Mouse (Mus musculus): Measurements from ENCODE around the gene Thsd7b. TPM values are rescaled to one million over a fixed set of nuclear protein-coding genes. Genes with fewer than 3 reads are reported as not detected.
A peak's percentile ranks its signal among the peaks of the same experiment; 100 is the strongest.
"Not testable (repeated sequence)": the region's sequence is repeated elsewhere in the genome, so short reads cannot be mapped to it uniquely, and the experiment has no call there.

Gene Thsd7b
- polyA plus RNA-seq, 2 experiments: 1.1 to 1.8 TPM

GRCm38 (mm10) chr1:130192190-130193028, 919.3 kb downstream of the Thsd7b start:
- Histone ChIP-seq H3K9ac (ENCODE audit: low read depth, low read length, severe bottlenecking) (no peak overlapping the region), H3K4me1 (ENCODE audit: control insufficient read depth, insufficient read depth, low read length) (no peaks in the 10 kb centered on the region), H3K27me3 (ENCODE audit: control insufficient read depth, insufficient read depth, low read length) (no peaks in the 10 kb centered on the region), H3K27ac (replicated peaks; ENCODE audit: low read depth, low read length) (no peak overlapping the region), H3K9me3 (ENCODE audit: control insufficient read depth, low read length) (no peaks in the 10 kb centered on the region), H3K36me3 (ENCODE audit: control insufficient read depth, insufficient read depth, low read length) (no peaks in the 10 kb centered on the region), H3K4me3 (replicated peaks; ENCODE audit: low read length) (no peak overlapping the region), H3K4me2 (replicated peaks; ENCODE audit: low read depth, low read length, severe bottlenecking) (no peak overlapping the region)
- DNase-seq (ENCODE audit: low spot score): peak; percentile 51
- no peak for TF ChIP-seq POLR2A (IDR thresholded peaks at IDR 0.05; ENCODE audit: borderline replicate concordance, extremely low read depth, insufficient read depth, insufficient read length)
- no peak; the same call in 1 of the 2 replicates for ATAC-seq (ENCODE audit: low FRiP score, low read depth)
- 47% methylated on average over 6 of the region's 6 CpGs for WGBS

DNA sequence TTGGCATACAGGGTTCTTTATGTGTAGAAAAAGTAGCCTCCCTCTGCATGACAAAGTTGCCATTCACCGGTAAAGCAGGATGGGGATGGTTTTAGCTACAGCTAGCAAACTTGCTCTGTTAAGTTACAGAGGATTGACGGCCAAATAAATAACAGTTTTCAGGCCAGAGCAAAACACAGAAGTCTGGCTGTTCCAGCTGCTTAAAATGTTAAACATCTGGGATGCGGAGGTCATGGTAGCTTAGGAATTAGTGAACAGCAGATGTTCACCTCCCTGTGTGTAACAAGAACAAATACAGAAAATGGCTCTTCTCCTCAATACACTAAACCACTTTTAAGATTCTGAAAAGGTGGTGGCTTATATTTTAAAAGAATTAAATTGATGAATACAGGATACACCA, 944.3 kb downstream of the Thsd7b start:
- H3K4me3 ChIP-seq (replicated peaks; ENCODE audit: low read length): no peak overlapping the region
- H3K9ac ChIP-seq (ENCODE audit: low read depth, low read length, severe bottlenecking): no peak overlapping the region
- no peak overlapping the region for H3K4me2 ChIP-seq (replicated peaks; ENCODE audit: low read depth, low read length, severe bottlenecking)
- no peak for TF ChIP-seq POLR2A (IDR thresholded peaks at IDR 0.05; ENCODE audit: borderline replicate concordance, extremely low read depth, insufficient read depth, insufficient read length)
- H3K27me3 ChIP-seq (ENCODE audit: control insufficient read depth, insufficient read depth, low read length): no peaks in the 10 kb centered on the region
- no peaks in the 10 kb centered on the region for H3K36me3 ChIP-seq (ENCODE audit: control insufficient read depth, insufficient read depth, low read length)
- DNase-seq (ENCODE audit: low spot score) (peak; percentile 50), ATAC-seq (ENCODE audit: low FRiP score, low read depth) (peak; percentile 57; the same call in 1 of the 2 replicates)
- H3K9me3 ChIP-seq (ENCODE audit: control insufficient read depth, low read length): no peaks in the 10 kb centered on the region
- H3K27ac ChIP-seq (replicated peaks; ENCODE audit: low read depth, low read length): no peak overlapping the region
- WGBS: 22% methylated on average over 3 of the region's 3 CpGs
- no peaks in the 10 kb centered on the region for H3K4me1 ChIP-seq (ENCODE audit: control insufficient read depth, insufficient read depth, low read length)

DNA sequence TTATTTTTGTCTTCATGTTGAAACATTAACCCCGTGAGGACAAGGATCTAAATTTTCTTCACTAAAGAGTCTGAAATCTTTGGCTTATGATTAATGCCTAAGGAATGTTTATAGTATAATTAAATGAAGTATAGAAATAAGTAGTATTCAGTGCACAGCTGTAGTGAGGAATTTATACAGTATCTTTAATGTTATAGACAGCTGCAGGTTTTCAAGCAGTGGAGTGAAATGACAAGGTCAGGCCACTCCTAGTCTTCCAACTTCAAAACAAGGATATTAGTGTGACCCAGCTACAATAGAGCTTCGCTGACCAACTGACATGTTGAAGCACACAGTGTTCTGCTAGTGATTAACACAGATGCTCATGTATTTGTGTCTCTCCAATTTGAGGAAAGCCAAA, 949.8 kb downstream of the Thsd7b start:
- no peaks in the 10 kb centered on the region for H3K4me1 ChIP-seq (ENCODE audit: control insufficient read depth, insufficient read depth, low read length)
- no peaks in the 10 kb centered on the region for H3K36me3 ChIP-seq (ENCODE audit: control insufficient read depth, insufficient read depth, low read length)
- no peak overlapping the region for H3K27ac ChIP-seq (replicated peaks; ENCODE audit: low read depth, low read length)
- no peaks in the 10 kb centered on the region for H3K27me3 ChIP-seq (ENCODE audit: control insufficient read depth, insufficient read depth, low read length)
- no peak overlapping the region for H3K4me3 ChIP-seq (replicated peaks; ENCODE audit: low read length)
- TF ChIP-seq POLR2A (IDR thresholded peaks at IDR 0.05; ENCODE audit: borderline replicate concordance, extremely low read depth, insufficient read depth, insufficient read length): no peak
- H3K9me3 ChIP-seq (ENCODE audit: control insufficient read depth, low read length): 0 out of 2 replicates have a peak, but pooled peaks cover 3% of the 10 kb centered on the region
- no peak overlapping the region for H3K4me2 ChIP-seq (replicated peaks; ENCODE audit: low read depth, low read length, severe bottlenecking)
- H3K9ac ChIP-seq (ENCODE audit: low read depth, low read length, severe bottlenecking): no peak overlapping the region
- 81% methylated on average over 2 of the region's 2 CpGs for WGBS
- no peak; the same call in 1 of the 2 replicates for ATAC-seq (ENCODE audit: low FRiP score, low read depth)
- no peak for DNase-seq (ENCODE audit: low spot score)

DNA sequence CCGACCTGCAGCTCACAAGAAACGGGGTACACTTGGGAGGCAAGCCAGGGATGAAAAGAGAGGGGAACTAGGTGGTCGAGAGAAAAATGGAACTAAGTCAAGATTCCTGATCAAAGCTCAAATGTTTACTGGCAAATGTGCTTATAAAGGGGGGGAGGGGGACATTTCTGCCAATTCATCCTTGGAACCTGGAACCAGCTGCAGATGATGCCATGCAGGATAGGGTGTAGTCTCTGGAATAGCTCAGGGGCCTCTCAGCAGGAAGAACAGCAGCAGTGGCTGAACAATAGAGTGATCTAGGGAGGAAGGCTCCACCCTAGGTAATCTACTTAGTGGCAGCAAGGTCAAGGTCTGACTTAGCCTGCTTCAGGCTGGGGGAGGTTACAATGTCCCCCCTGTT, 972.5 kb downstream of the Thsd7b start:
- no peak for ATAC-seq (ENCODE audit: low FRiP score, low read depth)
- H3K4me1 ChIP-seq (ENCODE audit: control insufficient read depth, insufficient read depth, low read length): no peaks in the 10 kb centered on the region
- H3K9ac ChIP-seq (ENCODE audit: low read depth, low read length, severe bottlenecking): no peak overlapping the region
- no peak overlapping the region for H3K4me3 ChIP-seq (replicated peaks; ENCODE audit: low read length)
- H3K27ac ChIP-seq (replicated peaks; ENCODE audit: low read depth, low read length): no peak overlapping the region
- 87% methylated on average over 3 of the region's 3 CpGs for WGBS
- H3K36me3 ChIP-seq (ENCODE audit: control insufficient read depth, insufficient read depth, low read length): no peaks in the 10 kb centered on the region
- H3K27me3 ChIP-seq (ENCODE audit: control insufficient read depth, insufficient read depth, low read length): no peaks in the 10 kb centered on the region
- DNase-seq (ENCODE audit: low spot score): no peak
- no peak for TF ChIP-seq POLR2A (IDR thresholded peaks at IDR 0.05; ENCODE audit: borderline replicate concordance, extremely low read depth, insufficient read depth, insufficient read length)
- H3K9me3 ChIP-seq (ENCODE audit: control insufficient read depth, low read length): 0 out of 2 replicates have a peak, but pooled peaks cover 3% of the 10 kb centered on the region
- H3K4me2 ChIP-seq (replicated peaks; ENCODE audit: low read depth, low read length, severe bottlenecking): no peak overlapping the region

GRCm38 (mm10) chr1:130246264-130246663, 973.2 kb downstream of the Thsd7b start:
- not testable (repeated sequence) for H3K4me2 ChIP-seq (replicated peaks; ENCODE audit: low read depth, low read length, severe bottlenecking); ATAC-seq (ENCODE audit: low FRiP score, low read depth); H3K27ac ChIP-seq (replicated peaks; ENCODE audit: low read depth, low read length); H3K4me1 ChIP-seq (ENCODE audit: control insufficient read depth, insufficient read depth, low read length); H3K4me3 ChIP-seq (replicated peaks; ENCODE audit: low read length); H3K27me3 ChIP-seq (ENCODE audit: control insufficient read depth, insufficient read depth, low read length); H3K9ac ChIP-seq (ENCODE audit: low read depth, low read length, severe bottlenecking); DNase-seq (ENCODE audit: low spot score); H3K36me3 ChIP-seq (ENCODE audit: control insufficient read depth, insufficient read depth, low read length); H3K9me3 ChIP-seq (ENCODE audit: control insufficient read depth, low read length)
- WGBS: 93% methylated on average over 4 of the region's 4 CpGs

DNA sequence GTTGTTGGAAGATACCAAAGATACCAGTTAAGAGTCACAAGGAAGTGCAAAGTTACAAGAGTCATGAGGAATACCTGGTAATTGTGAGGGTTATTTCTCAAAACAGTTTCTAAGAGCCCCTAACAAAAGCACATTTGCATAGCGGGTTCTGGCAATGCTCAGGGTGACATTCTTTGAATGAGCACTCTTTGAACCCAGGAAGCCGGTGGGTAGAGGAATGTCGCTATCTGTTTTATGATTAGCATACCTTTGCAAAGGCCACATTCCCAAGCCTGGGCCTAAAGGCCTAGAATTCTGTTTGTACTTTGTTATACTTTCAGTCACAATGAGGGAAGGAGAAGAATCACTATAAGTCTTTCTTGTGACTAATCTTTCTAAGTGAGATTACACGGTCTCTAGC, 973.8 kb downstream of the Thsd7b start:
- ATAC-seq (ENCODE audit: low FRiP score, low read depth); H3K4me3 ChIP-seq (replicated peaks; ENCODE audit: low read length); H3K27ac ChIP-seq (replicated peaks; ENCODE audit: low read depth, low read length); H3K27me3 ChIP-seq (ENCODE audit: control insufficient read depth, insufficient read depth, low read length); H3K9me3 ChIP-seq (ENCODE audit: control insufficient read depth, low read length); H3K9ac ChIP-seq (ENCODE audit: low read depth, low read length, severe bottlenecking); H3K4me1 ChIP-seq (ENCODE audit: control insufficient read depth, insufficient read depth, low read length); H3K36me3 ChIP-seq (ENCODE audit: control insufficient read depth, insufficient read depth, low read length); H3K4me2 ChIP-seq (replicated peaks; ENCODE audit: low read depth, low read length, severe bottlenecking); DNase-seq (ENCODE audit: low spot score): not testable (repeated sequence)
- WGBS: 85% methylated on average over 4 of the region's 4 CpGs
